Mouse (Mus musculus) monocyte, adult 5-6 weeks (primary cell): ENCODE measurements around the gene Esp36. TPM values are rescaled to one million over a fixed set of nuclear protein-coding genes. Genes with fewer than 3 reads are reported as not detected.
"Not testable (repeated sequence)": the region's sequence is repeated elsewhere in the genome, so short reads cannot be mapped to it uniquely, and the experiment has no call there.

Source experiments
- ATAC-seq: fragments of 153-309, 156-312 bp; replicated peaks from 2 replicates; pipeline ENCODE4 v1.8.0; 2017; ENCODE audit warnings: mild to moderate bottlenecking; ENCODE audit not compliant: low TSS enrichment, insufficient number of reproducible peaks, severe bottlenecking, poor library complexity, low FRiP score
- total RNA-seq: library from RNA; stranded (forward); fragments of 200-1000, 200-491, 200-594 nt; gene quantifications from 3 replicates; pipeline ENCODE4 v1.2.3, GENCODE M21; 2017

Gene Esp36
- not detected in 3 replicates for total RNA-seq

GRCm38 (mm10) chr17:38420085-38420484 lies at the start of gene Esp36:
Gene Esp36 (minus strand): TSS chr17:38420185.
- no peak for ATAC-seq

- ATAC-seq, result not testable (repeated sequence)
Observed at GRCm38 (mm10) chr17:38456206-38456605, 36.2 kb upstream of the Esp36 start.

GRCm38 (mm10) chr17:38450688-38451087 lies 30.7 kb upstream of the Esp36 start:
- no peak for ATAC-seq

GRCm38 (mm10) chr17:38406135-38406534 lies 13.8 kb downstream of the Esp36 start:
- ATAC-seq, result no peak

DNA sequence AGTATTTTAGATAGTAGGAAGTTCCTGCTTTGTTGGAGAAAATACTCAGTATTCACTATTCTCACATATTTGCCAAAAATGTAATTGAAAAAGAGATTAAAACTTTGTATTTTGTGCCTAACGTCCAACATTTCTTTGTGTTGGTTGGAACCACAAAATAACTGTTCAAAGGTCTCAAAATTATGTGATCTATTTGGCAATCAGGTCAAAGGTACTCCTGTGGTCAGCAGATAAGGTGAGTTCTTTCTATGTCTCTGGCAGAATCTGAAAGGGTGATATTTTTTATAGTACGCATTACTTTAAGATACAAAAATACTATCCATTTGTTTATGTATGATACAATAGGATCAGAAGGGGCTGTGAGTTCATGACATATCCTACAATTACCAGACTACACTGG lies 28.2 kb downstream of the Esp36 start:
- no peak for ATAC-seq

Other genes starting within 250 kb of the Esp36 start
- gene Olfr134, start 248.8 kb downstream of the Esp36 start, total RNA-seq, result not detected in 3 replicates
- gene Olfr135, start 215.8 kb downstream of the Esp36 start, total RNA-seq, result not detected in 3 replicates
- gene Olfr138, start 159.2 kb downstream of the Esp36 start, total RNA-seq, result not detected in 3 replicates
- gene Olfr137, start 112.6 kb downstream of the Esp36 start, total RNA-seq, result not detected in 3 replicates
- not detected in 3 replicates for gene Olfr136, start 90.4 kb downstream of the Esp36 start, total RNA-seq
- gene Esp34, start 134.0 kb upstream of the Esp36 start, total RNA-seq, result not detected in 3 replicates
- not detected in 3 replicates for gene Esp31, start 219.3 kb upstream of the Esp36 start, total RNA-seq